8 mouse cellular contexts compared by ENCODE assay signal in the genomic region with DNA sequence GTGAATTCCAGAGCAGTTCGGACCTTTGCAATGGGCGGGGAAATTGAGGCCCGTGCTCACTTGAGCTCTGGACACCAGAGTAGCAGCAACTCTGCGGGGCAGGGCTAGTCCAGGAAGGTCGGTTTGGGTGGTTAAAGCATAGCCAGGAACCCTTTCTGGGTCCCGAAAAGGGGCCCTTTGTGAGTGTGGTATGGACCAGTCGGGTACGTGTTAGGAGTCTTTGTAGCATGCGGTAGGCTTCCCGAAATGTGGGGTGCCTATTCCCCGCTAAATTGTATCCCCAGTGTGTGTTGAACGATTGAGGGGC. TPM values are rescaled to one million over a fixed set of nuclear protein-coding genes. Genes with fewer than 3 reads are reported as not detected.
DNase-seq lines count a peak whose midpoint lies in the region; ATAC-seq and TF ChIP-seq lines count a peak whose summit lies in the region.

No protein-coding gene starts in this region.

- H3K27me3 ChIP-seq in kidney, embryonic 15.5 days: no peaks in the 10 kb centered on the region
- no peaks in the 10 kb centered on the region for H3K27me3 ChIP-seq in hindbrain, postnatal 0 days (ENCODE audit: insufficient read depth, low read length)
- H3K27me3 ChIP-seq in midbrain, embryonic 16.5 days (ENCODE audit: control insufficient read depth, insufficient read depth, low read depth, low read length): no peaks in the 10 kb centered on the region

- peaks cover 29% of the 10 kb centered on the region for H3K36me3 ChIP-seq in kidney, embryonic 15.5 days
- no peaks in the 10 kb centered on the region for H3K36me3 ChIP-seq in hindbrain, postnatal 0 days (ENCODE audit: insufficient read depth, low read length)
- no peaks in the 10 kb centered on the region for H3K36me3 ChIP-seq in midbrain, embryonic 16.5 days (ENCODE audit: control insufficient read depth, insufficient read depth, low read length)

- H3K4me3 ChIP-seq in kidney, embryonic 15.5 days (replicated peaks): peak overlapping the region; percentile 73
- H3K4me3 ChIP-seq in hindbrain, postnatal 0 days (ENCODE audit: low read length): peak overlapping the region; percentile 76
- H3K4me3 ChIP-seq in midbrain, embryonic 16.5 days (ENCODE audit: low read depth, low read length): peak overlapping the region; percentile 64

- H3K4me2 ChIP-seq in kidney, embryonic 15.5 days: peak overlapping the region; percentile 62
- peak overlapping the region; percentile 94 for H3K4me2 ChIP-seq in hindbrain, postnatal 0 days (ENCODE audit: low read depth, low read length)
- peak overlapping the region; percentile 91 for H3K4me2 ChIP-seq in midbrain, embryonic 16.5 days (ENCODE audit: low read length)

- peak overlapping the region; percentile 78 for H3K9ac ChIP-seq in kidney, embryonic 15.5 days
- H3K9ac ChIP-seq in hindbrain, postnatal 0 days (replicated peaks; ENCODE audit: low read length): peak overlapping the region; percentile 64
- peak overlapping the region; percentile 59; the same call in 1 of the 2 replicates for H3K9ac ChIP-seq in midbrain, embryonic 16.5 days (ENCODE audit: low read depth, low read length)

- no peak for ATAC-seq in kidney, embryonic 15.5 days (replicated peaks; ENCODE audit: low FRiP score)
- no peak for ATAC-seq in hindbrain, postnatal 0 days
- ATAC-seq in midbrain, embryonic 16.5 days: no peak

- no peak for DNase-seq in kidney, postnatal 36 days
- DNase-seq in c-Kit-positive CD71-negative TER-119-negative erythroid progenitor cells, embryonic 14.5 days (ENCODE audit: low read depth): peak; percentile 20
- no peak for DNase-seq in hindbrain, postnatal 0 days (ENCODE audit: low spot score)
- no peak for DNase-seq in ovary, postnatal 36 days (ENCODE audit: low spot score)
- no peak for DNase-seq in layer of hippocampus, postnatal 25 days (ENCODE audit: extremely low spot score in 1 of 2, low spot score in 1 of 2)
- no peak for DNase-seq in adrenal gland, postnatal 25 days

- peak overlapping the region; percentile 87 for H3K27ac ChIP-seq in kidney, embryonic 15.5 days
- H3K27ac ChIP-seq in hindbrain, postnatal 0 days: 0 out of 2 replicates have a peak overlapping the region, but pooled peaks have one; percentile 41
- no peak overlapping the region for H3K27ac ChIP-seq in midbrain, embryonic 16.5 days (ENCODE audit: low read length)

- H3K4me1 ChIP-seq in kidney, embryonic 15.5 days: peaks cover 20% of the 10 kb centered on the region
- H3K4me1 ChIP-seq in hindbrain, postnatal 0 days (ENCODE audit: insufficient read depth, low read length): peaks cover 10% of the 10 kb centered on the region; the same call in 1 of the 2 replicates
- peaks cover 6% of the 10 kb centered on the region for H3K4me1 ChIP-seq in midbrain, embryonic 16.5 days (ENCODE audit: control insufficient read depth, insufficient read depth, low read length)

- WGBS in kidney, embryonic 15.5 days: under 1% methylated on average over 12 of the region's 12 CpGs
- WGBS in hindbrain, postnatal 0 days: 3% methylated on average over 12 of the region's 12 CpGs
- 1% methylated on average over 12 of the region's 12 CpGs for WGBS in midbrain, embryonic 16.5 days

- TF ChIP-seq CTCF in hindbrain, postnatal 0 days (IDR thresholded peaks at IDR 0.05; ENCODE audit: low read depth): no peak

- no peaks in the 10 kb centered on the region for H3K9me3 ChIP-seq in kidney, embryonic 15.5 days (replicated peaks)
- H3K9me3 ChIP-seq in hindbrain, postnatal 0 days (ENCODE audit: low read length): no peaks in the 10 kb centered on the region
- H3K9me3 ChIP-seq in midbrain, embryonic 16.5 days (replicated peaks; ENCODE audit: control insufficient read depth, low read length, poor library complexity, severe bottlenecking): no peaks in the 10 kb centered on the region

RNA-seq across cellular contexts. Expression of a gene that starts 0.6 kb away (rescaled TPM):
- polyA plus RNA-seq in kidney, embryonic 15.5 days (2015; fragmentation: Nextera tagmentation; extraction: Ambion mirVana): 26.9 and 30.8 TPM in 2 replicates
- 5.8 and 6.1 TPM in 2 replicates for total RNA-seq in hindbrain, postnatal 0 days (2014; rRNA removed)
- polyA plus RNA-seq in hindbrain, postnatal 0 days (2015; fragmentation: Nextera tagmentation; extraction: Ambion mirVana): 4.5 and 5.3 TPM in 2 replicates
- 3.6 and 5.0 TPM in 2 replicates for polyA plus RNA-seq in midbrain, embryonic 16.5 days (2015; fragmentation: Nextera tagmentation; extraction: Ambion mirVana)
- total RNA-seq in layer of hippocampus, postnatal 25 days (2021): 1 to 10 TPM; 3.9 to 4.9 TPM
- total RNA-seq in adrenal gland, postnatal 25 days (2021): 8.2 and 9.8 TPM in 2 replicates

RNA-seq across cellular contexts. Expression of a gene that starts 4.4 kb away (rescaled TPM):
- polyA plus RNA-seq in kidney, embryonic 15.5 days (2015; fragmentation: Nextera tagmentation; extraction: Ambion mirVana): 168 and 175 TPM in 2 replicates
- 76.0 and 79.5 TPM in 2 replicates for total RNA-seq in hindbrain, postnatal 0 days (2014; rRNA removed)
- 84.5 and 87.6 TPM in 2 replicates for polyA plus RNA-seq in hindbrain, postnatal 0 days (2015; fragmentation: Nextera tagmentation; extraction: Ambion mirVana)
- polyA plus RNA-seq in midbrain, embryonic 16.5 days (2015; fragmentation: Nextera tagmentation; extraction: Ambion mirVana): 102 and 108 TPM in 2 replicates
- total RNA-seq in layer of hippocampus, postnatal 25 days (2021): 10 to 100 TPM; 63.1 to 64.0 TPM
- total RNA-seq in adrenal gland, postnatal 25 days (2021): 51.5 and 57.1 TPM in 2 replicates

RNA-seq across cellular contexts. Expression of a gene that starts 34.0 kb away (rescaled TPM):
- 42.2 and 45.6 TPM in 2 replicates for polyA plus RNA-seq in kidney, embryonic 15.5 days (2015; fragmentation: Nextera tagmentation; extraction: Ambion mirVana)
- total RNA-seq in hindbrain, postnatal 0 days (2014; rRNA removed): 92.0 and 111 TPM in 2 replicates
- 75.2 and 77.7 TPM in 2 replicates for polyA plus RNA-seq in hindbrain, postnatal 0 days (2015; fragmentation: Nextera tagmentation; extraction: Ambion mirVana)
- polyA plus RNA-seq in midbrain, embryonic 16.5 days (2015; fragmentation: Nextera tagmentation; extraction: Ambion mirVana): 84.0 and 88.5 TPM in 2 replicates
- 10 to 100 TPM; 83.3 to 87.4 TPM for total RNA-seq in layer of hippocampus, postnatal 25 days (2021)
- total RNA-seq in adrenal gland, postnatal 25 days (2021): 81.2 and 96.8 TPM in 2 replicates

RNA-seq across cellular contexts. Expression of a gene that starts 35.3 kb away (rescaled TPM):
- polyA plus RNA-seq in kidney, embryonic 15.5 days (2015; fragmentation: Nextera tagmentation; extraction: Ambion mirVana): 97.4 and 103 TPM in 2 replicates
- total RNA-seq in hindbrain, postnatal 0 days (2014; rRNA removed): 185 and 186 TPM in 2 replicates
- polyA plus RNA-seq in hindbrain, postnatal 0 days (2015; fragmentation: Nextera tagmentation; extraction: Ambion mirVana): 106 and 107 TPM in 2 replicates
- polyA plus RNA-seq in midbrain, embryonic 16.5 days (2015; fragmentation: Nextera tagmentation; extraction: Ambion mirVana): 115 and 117 TPM in 2 replicates
- total RNA-seq in layer of hippocampus, postnatal 25 days (2021): 100 to 1,000 TPM; 110 to 116 TPM
- total RNA-seq in adrenal gland, postnatal 25 days (2021): 119 and 129 TPM in 2 replicates

RNA-seq across cellular contexts. Expression of a gene that starts 35.4 kb away (rescaled TPM):
- 14.5 and 15.5 TPM in 2 replicates for polyA plus RNA-seq in kidney, embryonic 15.5 days (2015; fragmentation: Nextera tagmentation; extraction: Ambion mirVana)
- total RNA-seq in hindbrain, postnatal 0 days (2014; rRNA removed): 5.4 and 5.9 TPM in 2 replicates
- 4.3 and 4.6 TPM in 2 replicates for polyA plus RNA-seq in hindbrain, postnatal 0 days (2015; fragmentation: Nextera tagmentation; extraction: Ambion mirVana)
- polyA plus RNA-seq in midbrain, embryonic 16.5 days (2015; fragmentation: Nextera tagmentation; extraction: Ambion mirVana): 6.4 and 7.6 TPM in 2 replicates
- total RNA-seq in layer of hippocampus, postnatal 25 days (2021): 1 to 10 TPM; 2.7 to 3.2 TPM
- 7.7 and 8.3 TPM in 2 replicates for total RNA-seq in adrenal gland, postnatal 25 days (2021)
